Mouse (Mus musculus) E14TG2a.4 (cell line): ENCODE measurements around the gene Cdh18.

ENCODE experiments used
- H3K27me3 ChIP-seq: 2 replicates; pipeline ENCODE4 v1.6.1; 2014; ENCODE audit warnings: low read length, control low read depth; ENCODE audit not compliant: insufficient read depth
- H3K36me3 ChIP-seq: 2 replicates; pipeline ENCODE4 v1.6.1; 2014; ENCODE audit warnings: low read length, control low read depth; ENCODE audit not compliant: insufficient read depth
- H3K4me1 ChIP-seq: replicated peaks from 2 replicates; pipeline ENCODE4 v1.6.1; 2014; ENCODE audit warnings: low read depth, low read length, control low read depth
- H3K4me3 ChIP-seq: replicated peaks from 2 replicates; pipeline ENCODE4 v1.5.1; 2014; ENCODE audit warnings: mild to moderate bottlenecking, low read length
- H3K9me3 ChIP-seq: 2 replicates; pipeline ENCODE4 v1.6.1; 2014; ENCODE audit warnings: low read length, control low read depth
- CTCF ChIP-seq: conservative IDR thresholded peaks from 2 replicates; pipeline ENCODE4 v1.5.1; 2014; ENCODE audit warnings: low read length
- NANOG ChIP-seq: IDR thresholded peaks from 2 replicates; pipeline ENCODE4 v1.6.1; 2014; ENCODE audit warnings: borderline replicate concordance, low read length, mixed read lengths
- POU5F1 ChIP-seq: IDR thresholded peaks from 2 replicates; pipeline ENCODE4 v1.6.1; 2014; ENCODE audit warnings: low read length, borderline replicate concordance

Gene Cdh18

DNA sequence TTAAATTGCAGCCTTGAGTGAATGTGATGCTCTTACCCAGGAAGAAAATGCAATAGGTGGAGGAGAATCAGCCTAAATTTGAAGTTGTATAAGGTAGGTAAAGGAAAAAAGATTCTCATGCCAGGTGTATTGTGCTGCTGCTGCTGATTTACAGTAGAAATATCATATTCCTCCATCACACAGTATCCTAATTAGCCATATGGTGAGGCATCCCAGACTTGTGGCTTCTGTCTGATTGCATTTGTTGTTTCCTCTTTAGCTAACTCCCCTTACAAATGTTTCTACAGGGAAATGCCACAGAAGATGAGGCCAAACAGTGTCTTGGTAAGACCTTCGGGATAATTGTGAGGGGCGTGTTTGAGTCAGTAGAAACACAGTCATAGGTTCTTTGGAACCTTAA, 802.3 kb downstream of the Cdh18 start:
- Histone ChIP-seq H3K27me3 (no peaks in the 10 kb centered on the region), H3K9me3 (no peaks in the 10 kb centered on the region), H3K36me3 (no peaks in the 10 kb centered on the region), H3K4me1 (no peaks in the 10 kb centered on the region), H3K4me3 (no peak overlapping the region)
- TF ChIP-seq CTCF: no peak
- TF ChIP-seq POU5F1: no peak
- no peak for TF ChIP-seq NANOG

- TF ChIP-seq NANOG: no peak
- TF ChIP-seq CTCF: no peak
- no peak for TF ChIP-seq POU5F1
- H3K4me1 ChIP-seq: no peaks in the 10 kb centered on the region
- H3K9me3 ChIP-seq: no peaks in the 10 kb centered on the region
- no peaks in the 10 kb centered on the region for H3K27me3 ChIP-seq
- no peak overlapping the region for H3K4me3 ChIP-seq
- H3K36me3 ChIP-seq: no peaks in the 10 kb centered on the region
These were observed 817.5 kb downstream of the Cdh18 start for GRCm38 (mm10) chr15:23366325-23366724.

GRCm38 (mm10) chr15:23367712-23368111, 818.9 kb downstream of the Cdh18 start:
- TF ChIP-seq CTCF (no peak), POU5F1 (no peak), NANOG (no peak)
- Histone ChIP-seq H3K27me3 (no peaks in the 10 kb centered on the region), H3K9me3 (no peaks in the 10 kb centered on the region), H3K4me1 (no peaks in the 10 kb centered on the region), H3K36me3 (no peaks in the 10 kb centered on the region), H3K4me3 (no peak overlapping the region)

DNA sequence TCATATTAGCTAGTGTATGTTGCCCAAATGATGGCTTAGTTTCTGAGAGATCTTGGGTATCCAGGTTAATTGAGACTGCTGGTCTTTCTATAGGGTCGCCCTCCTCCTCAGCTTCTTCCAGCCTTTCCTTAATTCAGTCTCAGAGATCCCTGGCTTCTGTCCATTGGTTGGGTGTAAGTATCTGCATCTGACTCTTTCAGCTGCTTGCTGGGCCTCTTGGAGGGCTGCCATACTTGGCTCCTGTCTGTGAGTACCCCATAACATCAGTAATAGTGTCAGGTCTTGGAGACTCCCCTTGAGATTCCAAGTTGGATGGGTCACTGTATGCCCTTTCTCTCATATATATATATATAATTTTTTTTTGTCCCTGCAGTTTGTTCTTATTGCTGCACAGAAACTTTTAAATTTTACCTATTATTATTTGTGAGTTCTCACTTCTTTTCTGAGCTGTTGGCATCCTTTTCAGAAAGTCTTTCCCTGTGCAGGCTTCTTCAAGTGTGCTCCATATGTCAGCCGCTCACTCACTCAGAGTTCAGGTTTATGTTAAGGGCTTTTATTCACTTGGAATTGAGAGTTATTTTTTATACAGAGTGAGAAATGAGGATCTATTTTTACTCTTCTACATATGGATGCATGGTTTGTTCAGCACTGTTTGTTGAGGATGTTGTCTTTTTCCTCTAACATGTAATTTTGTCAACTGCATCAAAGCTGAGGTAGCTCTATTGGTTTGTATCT, 829.4 kb downstream of the Cdh18 start:
- no peaks in the 10 kb centered on the region for H3K9me3 ChIP-seq
- no peak overlapping the region for H3K4me3 ChIP-seq
- H3K27me3 ChIP-seq: no peaks in the 10 kb centered on the region
- TF ChIP-seq NANOG (no peak), POU5F1 (no peak), CTCF (no peak)
- no peaks in the 10 kb centered on the region for H3K4me1 ChIP-seq
- H3K36me3 ChIP-seq: no peaks in the 10 kb centered on the region

- Histone ChIP-seq H3K36me3 (no peaks in the 10 kb centered on the region), H3K27me3 (no peaks in the 10 kb centered on the region), H3K9me3 (no peaks in the 10 kb centered on the region), H3K4me1 (no peaks in the 10 kb centered on the region), H3K4me3 (no peak overlapping the region)
- no peak for TF ChIP-seq NANOG
- TF ChIP-seq CTCF: no peak
- TF ChIP-seq POU5F1: no peak
These were observed 837.0 kb downstream of the Cdh18 start for GRCm38 (mm10) chr15:23385816-23386215.

DNA sequence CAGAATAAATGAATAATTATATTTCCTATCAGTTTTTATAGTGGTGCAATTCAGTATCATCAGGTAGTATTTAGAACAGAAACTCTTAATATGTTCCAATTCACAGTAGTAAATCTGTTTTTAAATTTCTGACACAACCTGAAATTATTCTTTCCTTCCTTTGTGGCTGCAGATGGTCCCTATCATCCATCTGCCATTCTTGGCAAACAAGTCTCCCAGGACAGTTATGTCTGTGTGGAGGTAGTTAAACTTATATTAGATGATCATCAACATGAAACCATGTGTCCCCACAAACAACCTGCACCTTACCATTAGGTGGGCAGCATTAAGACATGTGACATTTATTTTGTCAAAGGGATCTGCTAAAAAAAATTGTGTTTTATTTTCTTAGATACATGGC, 847.8 kb downstream of the Cdh18 start:
- Histone ChIP-seq H3K4me3 (no peak overlapping the region), H3K9me3 (peaks cover 3% of the 10 kb centered on the region; the same call in 1 of the 2 replicates), H3K27me3 (no peaks in the 10 kb centered on the region), H3K4me1 (no peaks in the 10 kb centered on the region), H3K36me3 (no peaks in the 10 kb centered on the region)
- TF ChIP-seq NANOG (no peak), POU5F1 (no peak), CTCF (no peak)

GRCm38 (mm10) chr15:23403792-23404191, 855.0 kb downstream of the Cdh18 start:
- TF ChIP-seq NANOG: no peak; the same call in 1 of the 2 replicates
- TF ChIP-seq CTCF: no peak
- TF ChIP-seq POU5F1: no peak

GRCm38 (mm10) chr15:23408256-23408655, 859.4 kb downstream of the Cdh18 start:
- H3K36me3 ChIP-seq: no peaks in the 10 kb centered on the region
- no peaks in the 10 kb centered on the region for H3K9me3 ChIP-seq
- no peak overlapping the region for H3K4me3 ChIP-seq
- no peak for TF ChIP-seq POU5F1
- TF ChIP-seq NANOG: no peak
- TF ChIP-seq CTCF: no peak
- H3K27me3 ChIP-seq: no peaks in the 10 kb centered on the region
- H3K4me1 ChIP-seq: peaks cover 22% of the 10 kb centered on the region

More at GRCm38 (mm10) chr15:23403792-23404191, 855.0 kb downstream of the Cdh18 start:
- Histone ChIP-seq H3K4me3 (no peak overlapping the region), H3K4me1 (peaks cover 18% of the 10 kb centered on the region), H3K9me3 (peaks cover 3% of the 10 kb centered on the region; the same call in 1 of the 2 replicates), H3K27me3 (no peaks in the 10 kb centered on the region), H3K36me3 (no peaks in the 10 kb centered on the region)
